Comparison of ENCODE assay signal across 12 mouse cellular contexts in genomic region chr12:72694438-72694837, GRCm38 (mm10). TPM values are rescaled to one million over a fixed set of nuclear protein-coding genes. Genes with fewer than 3 reads are reported as not detected.
A peak's percentile ranks its signal among the peaks of the same experiment; 100 is the strongest.
DNase-seq lines count a peak whose midpoint lies in the region; ATAC-seq and TF ChIP-seq lines count a peak whose summit lies in the region.
"Had no signal": no experiment of that assay in that cellular context is flagged by ENCODE, and none has a peak within 500 bp of the region (broad histone marks: within the 10 kb centered on the region; RNA-seq: fewer than 3 reads in every experiment).

No protein-coding gene starts in this region.

- no peak overlapping the region for H3K4me3 ChIP-seq in hindbrain, postnatal 0 days (ENCODE audit: low read length)
- H3K4me3 ChIP-seq in hindbrain, embryonic 10.5 days: no peak overlapping the region
- 0 out of 2 replicates have a peak overlapping the region, but pooled peaks have one; percentile 13 for H3K4me3 ChIP-seq in heart, embryonic 15.5 days
- no peak overlapping the region for H3K4me3 ChIP-seq in midbrain, embryonic 15.5 days

- no peak overlapping the region for H3K27ac ChIP-seq in hindbrain, postnatal 0 days
- no peak overlapping the region for H3K27ac ChIP-seq in hindbrain, embryonic 10.5 days
- H3K27ac ChIP-seq in heart, embryonic 15.5 days: no peak overlapping the region
- no peak overlapping the region for H3K27ac ChIP-seq in midbrain, embryonic 15.5 days

- H3K4me1 ChIP-seq in hindbrain, postnatal 0 days (ENCODE audit: insufficient read depth, low read length): no peaks in the 10 kb centered on the region
- H3K4me1 ChIP-seq in hindbrain, embryonic 10.5 days (replicated peaks): no peaks in the 10 kb centered on the region
- H3K4me1 ChIP-seq in heart, embryonic 15.5 days (replicated peaks): peaks cover 7% of the 10 kb centered on the region
- H3K4me1 ChIP-seq in midbrain, embryonic 15.5 days: no peaks in the 10 kb centered on the region

- H3K9me3 ChIP-seq in hindbrain, postnatal 0 days (ENCODE audit: low read length): no peaks in the 10 kb centered on the region
- H3K9me3 ChIP-seq in hindbrain, embryonic 10.5 days: no peaks in the 10 kb centered on the region
- no peaks in the 10 kb centered on the region for H3K9me3 ChIP-seq in heart, embryonic 15.5 days (replicated peaks)
- H3K9me3 ChIP-seq in midbrain, embryonic 15.5 days: no peaks in the 10 kb centered on the region

- WGBS in hindbrain, postnatal 0 days: 54% methylated on average over 12 of the region's 12 CpGs
- 81% methylated on average over 12 of the region's 12 CpGs for WGBS in hindbrain, embryonic 10.5 days
- 57% methylated on average over 12 of the region's 12 CpGs for WGBS in heart, embryonic 15.5 days
- WGBS in midbrain, embryonic 15.5 days: 84% methylated on average over 12 of the region's 12 CpGs

- no peak for ATAC-seq in hindbrain, postnatal 0 days
- no peak for ATAC-seq in heart, embryonic 15.5 days (replicated peaks; ENCODE audit: insufficient number of reproducible peaks, insufficient read depth, low FRiP score, low read depth)
- ATAC-seq in megakaryocyte, adult 5-6 weeks (ENCODE audit: poor library complexity, severe bottlenecking): no peak
- no peak for ATAC-seq in midbrain, embryonic 15.5 days (replicated peaks)
- no peak for ATAC-seq in monocyte, adult 5-6 weeks (replicated peaks; ENCODE audit: insufficient number of reproducible peaks, low FRiP score, low TSS enrichment, poor library complexity, severe bottlenecking)
- ATAC-seq: forebrain, embryonic 14.5 days had no signal

- H3K9ac ChIP-seq in hindbrain, postnatal 0 days (replicated peaks; ENCODE audit: low read length): no peak overlapping the region
- no peak overlapping the region for H3K9ac ChIP-seq in heart, embryonic 15.5 days
- H3K9ac ChIP-seq in midbrain, embryonic 15.5 days: no peak overlapping the region

- DNase-seq in hindbrain, postnatal 0 days (ENCODE audit: low spot score): peak; percentile 28
- no peak for DNase-seq in hindbrain, embryonic 10.5 days (ENCODE audit: low spot score)
- DNase-seq in 3134 (ENCODE audit: extremely low read depth, insufficient read length, low spot score): peak; percentile 27
- DNase-seq in MN1 (ENCODE audit: low spot score): peak; percentile 46

- no peak for TF ChIP-seq CTCF in hindbrain, postnatal 0 days (IDR thresholded peaks at IDR 0.05; ENCODE audit: low read depth)

- H3K27me3 ChIP-seq in hindbrain, postnatal 0 days (ENCODE audit: insufficient read depth, low read length): no peaks in the 10 kb centered on the region
- H3K27me3 ChIP-seq in hindbrain, embryonic 10.5 days (ENCODE audit: insufficient read depth, poor library complexity, severe bottlenecking): no peaks in the 10 kb centered on the region
- no peaks in the 10 kb centered on the region for H3K27me3 ChIP-seq in heart, embryonic 15.5 days
- no peaks in the 10 kb centered on the region for H3K27me3 ChIP-seq in midbrain, embryonic 15.5 days (replicated peaks)

- peak overlapping the region; percentile 29; the same call in 1 of the 2 replicates for H3K4me2 ChIP-seq in hindbrain, postnatal 0 days (ENCODE audit: low read depth, low read length)
- H3K4me2 ChIP-seq in heart, embryonic 15.5 days: peak overlapping the region; percentile 43
- no peak overlapping the region for H3K4me2 ChIP-seq in midbrain, embryonic 15.5 days

- H3K36me3 ChIP-seq in hindbrain, postnatal 0 days (ENCODE audit: insufficient read depth, low read length): no peaks in the 10 kb centered on the region
- no peaks in the 10 kb centered on the region for H3K36me3 ChIP-seq in hindbrain, embryonic 10.5 days
- H3K36me3 ChIP-seq in heart, embryonic 15.5 days: no peaks in the 10 kb centered on the region
- H3K36me3 ChIP-seq in midbrain, embryonic 15.5 days (replicated peaks): no peaks in the 10 kb centered on the region

RNA-seq across cellular contexts. Expression of gene Dhrs7, which starts 29.7 kb away (rescaled TPM):
- 14.4 and 14.7 TPM in 2 replicates for total RNA-seq in hindbrain, postnatal 0 days (2014; rRNA removed)
- 31.9 and 34.6 TPM in 2 replicates for polyA plus RNA-seq in hindbrain, postnatal 0 days (2015; fragmentation: Nextera tagmentation; extraction: Ambion mirVana)
- 7.5 and 10.1 TPM in 2 replicates for polyA plus RNA-seq in hindbrain, embryonic 10.5 days (2016; fragmentation: Nextera tagmentation; extraction: Ambion mirVana)
- polyA plus RNA-seq in heart, embryonic 15.5 days (2015; fragmentation: Nextera tagmentation; extraction: Ambion mirVana): 74.7 and 82.9 TPM in 2 replicates
- 97.7 and 99.7 TPM in 2 replicates for total RNA-seq in megakaryocyte, adult 5-6 weeks (2015)
- 167 and 179 TPM in 2 replicates for total RNA-seq in megakaryocyte, adult 5-6 weeks (2017)
- polyA plus RNA-seq in midbrain, embryonic 15.5 days (2015; fragmentation: Nextera tagmentation; extraction: Ambion mirVana): 15.1 and 16.6 TPM in 2 replicates
- 56.3 to 90.0 TPM (median 81.0 TPM) in 3 replicates for total RNA-seq in monocyte, adult 5-6 weeks (2017)

RNA-seq across cellular contexts. Expression of gene Gm4756, which starts 45.0 kb away (rescaled TPM):
- total RNA-seq in hindbrain, postnatal 0 days (2014; rRNA removed): not detected in 2 replicates
- not detected in 2 replicates for polyA plus RNA-seq in hindbrain, postnatal 0 days (2015; fragmentation: Nextera tagmentation; extraction: Ambion mirVana)
- not detected in 2 replicates for polyA plus RNA-seq in hindbrain, embryonic 10.5 days (2016; fragmentation: Nextera tagmentation; extraction: Ambion mirVana)
- polyA plus RNA-seq in heart, embryonic 15.5 days (2015; fragmentation: Nextera tagmentation; extraction: Ambion mirVana): not detected in 2 replicates
- total RNA-seq in megakaryocyte, adult 5-6 weeks (2015): not detected in 2 replicates
- total RNA-seq in megakaryocyte, adult 5-6 weeks (2017): not detected in 2 replicates
- polyA plus RNA-seq in midbrain, embryonic 15.5 days (2015; fragmentation: Nextera tagmentation; extraction: Ambion mirVana): not detected in 2 replicates
- not detected in 3 replicates for total RNA-seq in monocyte, adult 5-6 weeks (2017)
- total RNA-seq: layer of hippocampus, adult 8-10 months had no signal
- polyA plus RNA-seq: forebrain, embryonic 14.5 days; liver, embryonic 16.5 days; small intestine, adult 2 months had no signal
